Mouse (Mus musculus): ENCODE data around the gene Csnk2b.
A peak's percentile ranks its signal among the peaks of the same experiment; 100 is the strongest.

GRCm38 (mm10) chr17:35090166-35090932 is 31.5 kb downstream of the Csnk2b start:
- no peak for TF ChIP-seq CTCF (IDR thresholded peaks at IDR 0.05; ENCODE audit: low read depth)
- peak; percentile 88 for TF ChIP-seq EP300 (IDR thresholded peaks at IDR 0.05; ENCODE audit: low read depth)

Data from liver, postnatal 0 days (tissue).